Mouse (Mus musculus) G1E (cell line): ENCODE data around the gene Hsf2bp.

Experiments
- CTCF ChIP-seq: IDR thresholded peaks from 2 replicates; pipeline ENCODE4 v1.5.1; 2012; ENCODE audit warnings: low read depth, low read length, inconsistent platforms, mixed read lengths
- GATA1 ChIP-seq: IDR thresholded peaks from 2 replicates; pipeline ENCODE4 v1.6.1; 2012; ENCODE audit warnings: borderline replicate concordance, low read length, inconsistent platforms, mixed read lengths

GRCm38 (mm10) chr17:31898941-31899340, 137.2 kb downstream of the Hsf2bp start:
- TF ChIP-seq CTCF (no peak), GATA1 (no peak)
